Mouse (Mus musculus): ENCODE data around the gene Rnf150. TPM values are rescaled to one million over a fixed set of nuclear protein-coding genes. Genes with fewer than 3 reads are reported as not detected.

Rnf150 gene
- total and polyA plus RNA-seq, 2 experiments, result 0.24 to 0.92 TPM

DNA sequence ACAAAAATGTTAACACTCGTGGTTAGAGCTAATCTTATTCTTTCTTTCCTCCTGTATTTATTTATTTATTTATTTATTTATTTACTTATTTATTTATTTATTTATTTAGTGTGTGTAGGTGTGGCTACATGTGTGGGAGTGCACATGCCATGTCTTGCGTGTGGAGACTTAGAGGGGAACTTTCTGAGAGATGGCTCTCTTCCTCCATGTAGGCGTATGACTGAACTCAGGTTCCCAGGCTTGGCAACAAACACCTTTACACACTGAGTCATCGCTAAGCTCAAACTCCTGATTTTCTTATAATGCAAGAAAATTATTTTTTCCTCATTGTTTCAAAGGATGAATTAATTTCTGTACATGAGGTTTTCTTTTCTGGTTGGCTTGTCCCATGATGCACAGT lies 8.8 kb downstream of the Rnf150 start:
- H3K27ac ChIP-seq (replicated peaks; ENCODE audit: insufficient read depth, low read depth, low read length), result no peak overlapping the region
- no peaks in the 10 kb centered on the region for H3K79me2 ChIP-seq (ENCODE audit: control insufficient read depth, insufficient read depth, low read length)
- H3K4me1 ChIP-seq (ENCODE audit: control insufficient read depth, insufficient read depth, low read length), result no peaks in the 10 kb centered on the region
- WGBS, result 76% methylated on average over 4 of the region's 4 CpGs
- H3K4me3 ChIP-seq (ENCODE audit: insufficient read depth, low read depth, low read length), result no peak overlapping the region
- no peak for TF ChIP-seq CTCF (IDR thresholded peaks at IDR 0.05; ENCODE audit: low read depth, low read length)
- no peak for TF ChIP-seq POLR2A (IDR thresholded peaks at IDR 0.05; ENCODE audit: extremely low read depth, insufficient read depth, low read length)
- H3K9ac ChIP-seq (ENCODE audit: low read depth, low read length), result no peak overlapping the region
- H3K27me3 ChIP-seq (ENCODE audit: control insufficient read depth, insufficient read depth, low read length), result no peaks in the 10 kb centered on the region
- H3K36me3 ChIP-seq (ENCODE audit: control insufficient read depth, insufficient read depth, low read length), result no peaks in the 10 kb centered on the region
- DNase-seq (ENCODE audit: extremely low read depth, low read depth, low spot score), result no peak

DNA sequence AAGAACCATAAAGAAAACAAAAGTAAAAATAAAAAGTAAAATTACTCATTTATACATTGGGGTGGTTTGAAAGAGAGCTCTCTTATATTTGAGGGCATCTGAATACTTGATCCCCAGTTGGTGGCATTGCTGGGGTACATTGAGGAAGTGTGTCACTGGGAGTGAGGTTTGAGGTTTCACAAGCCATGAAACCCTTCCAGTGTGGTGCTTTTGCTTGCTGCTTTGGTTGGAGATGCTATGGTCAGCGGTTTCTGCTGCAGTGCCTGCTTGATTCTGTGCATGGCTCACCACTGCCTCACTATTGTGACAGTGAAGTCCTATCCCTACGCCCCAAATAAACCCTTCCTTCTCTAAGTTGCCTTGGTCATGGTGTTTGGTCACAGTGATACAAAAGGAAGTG lies 10.9 kb downstream of the Rnf150 start:
- no peaks in the 10 kb centered on the region for H3K79me2 ChIP-seq (ENCODE audit: control insufficient read depth, insufficient read depth, low read length)
- no peak overlapping the region for H3K9ac ChIP-seq (ENCODE audit: low read depth, low read length)
- 73% methylated on average over 2 of the region's 2 CpGs for WGBS
- H3K27ac ChIP-seq (replicated peaks; ENCODE audit: insufficient read depth, low read depth, low read length), result no peak overlapping the region
- H3K27me3 ChIP-seq (ENCODE audit: control insufficient read depth, insufficient read depth, low read length), result no peaks in the 10 kb centered on the region
- no peak for TF ChIP-seq POLR2A (IDR thresholded peaks at IDR 0.05; ENCODE audit: extremely low read depth, insufficient read depth, low read length)
- no peak for TF ChIP-seq CTCF (IDR thresholded peaks at IDR 0.05; ENCODE audit: low read depth, low read length)
- no peaks in the 10 kb centered on the region for H3K36me3 ChIP-seq (ENCODE audit: control insufficient read depth, insufficient read depth, low read length)
- no peak for DNase-seq (ENCODE audit: extremely low read depth, low read depth, low spot score)
- H3K4me3 ChIP-seq (ENCODE audit: insufficient read depth, low read depth, low read length), result no peak overlapping the region
- no peaks in the 10 kb centered on the region for H3K4me1 ChIP-seq (ENCODE audit: control insufficient read depth, insufficient read depth, low read length)

DNA sequence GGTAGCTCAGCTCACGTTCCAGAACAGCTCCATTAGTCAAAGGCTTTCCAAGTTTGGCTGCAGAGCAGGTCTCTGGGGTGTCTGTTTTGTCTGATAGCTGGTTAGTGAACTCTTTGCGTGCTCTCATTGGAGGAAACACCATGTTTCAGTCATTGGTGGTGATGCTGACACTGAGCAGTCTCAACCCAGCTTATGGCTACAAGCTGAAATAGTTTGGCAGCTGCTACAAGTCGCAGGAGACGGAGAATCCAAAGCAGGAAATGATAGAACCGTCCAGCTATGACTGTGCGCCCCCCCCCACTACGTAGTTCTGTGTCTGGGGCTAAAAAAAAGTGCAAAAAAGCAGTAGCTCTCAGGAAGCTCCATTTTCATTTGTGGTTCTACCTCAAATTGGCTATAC lies 12.0 kb downstream of the Rnf150 start:
- no peaks in the 10 kb centered on the region for H3K27me3 ChIP-seq (ENCODE audit: control insufficient read depth, insufficient read depth, low read length)
- no peak for TF ChIP-seq CTCF (IDR thresholded peaks at IDR 0.05; ENCODE audit: low read depth, low read length)
- no peak for TF ChIP-seq POLR2A (IDR thresholded peaks at IDR 0.05; ENCODE audit: extremely low read depth, insufficient read depth, low read length)
- H3K79me2 ChIP-seq (ENCODE audit: control insufficient read depth, insufficient read depth, low read length), result no peaks in the 10 kb centered on the region
- peak; percentile 38 for DNase-seq (ENCODE audit: extremely low read depth, low read depth, low spot score)
- no peaks in the 10 kb centered on the region for H3K4me1 ChIP-seq (ENCODE audit: control insufficient read depth, insufficient read depth, low read length)
- no peaks in the 10 kb centered on the region for H3K36me3 ChIP-seq (ENCODE audit: control insufficient read depth, insufficient read depth, low read length)
- H3K9ac ChIP-seq (ENCODE audit: low read depth, low read length), result no peak overlapping the region
- no peak overlapping the region for H3K27ac ChIP-seq (replicated peaks; ENCODE audit: insufficient read depth, low read depth, low read length)
- H3K4me3 ChIP-seq (ENCODE audit: insufficient read depth, low read depth, low read length), result no peak overlapping the region
- 69% methylated on average over 7 of the region's 7 CpGs for WGBS

DNA sequence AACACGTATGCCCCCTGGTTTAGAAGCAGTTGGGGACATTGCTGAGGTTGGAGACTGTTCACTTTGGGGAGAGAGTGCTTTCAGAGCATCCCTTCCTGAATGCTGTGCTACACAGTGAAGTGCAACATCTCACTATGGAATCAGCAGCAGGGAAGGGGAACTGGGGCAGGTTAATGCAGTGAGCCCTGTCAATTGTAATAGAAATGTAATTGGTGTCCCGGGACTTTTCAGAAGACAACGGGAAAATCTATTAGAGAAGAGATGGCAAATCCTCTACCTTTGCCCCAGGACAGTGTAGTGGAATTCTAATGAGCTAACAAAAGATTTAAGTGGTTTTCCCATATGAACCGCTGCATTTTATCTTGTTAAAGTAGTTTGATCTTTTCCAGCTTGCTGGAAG lies 21.3 kb downstream of the Rnf150 start:
- H3K36me3 ChIP-seq (ENCODE audit: control insufficient read depth, insufficient read depth, low read length), result no peaks in the 10 kb centered on the region
- H3K4me3 ChIP-seq (ENCODE audit: insufficient read depth, low read depth, low read length), result no peak overlapping the region
- DNase-seq (ENCODE audit: extremely low read depth, low read depth, low spot score), result no peak
- H3K4me1 ChIP-seq (ENCODE audit: control insufficient read depth, insufficient read depth, low read length), result no peaks in the 10 kb centered on the region
- TF ChIP-seq CTCF (IDR thresholded peaks at IDR 0.05; ENCODE audit: low read depth, low read length), result no peak
- no peak for TF ChIP-seq POLR2A (IDR thresholded peaks at IDR 0.05; ENCODE audit: extremely low read depth, insufficient read depth, low read length)
- H3K27me3 ChIP-seq (ENCODE audit: control insufficient read depth, insufficient read depth, low read length), result no peaks in the 10 kb centered on the region
- no peaks in the 10 kb centered on the region for H3K79me2 ChIP-seq (ENCODE audit: control insufficient read depth, insufficient read depth, low read length)
- no peak overlapping the region for H3K27ac ChIP-seq (replicated peaks; ENCODE audit: insufficient read depth, low read depth, low read length)
- WGBS, result 73% methylated on average over 4 of the region's 4 CpGs
- no peak overlapping the region for H3K9ac ChIP-seq (ENCODE audit: low read depth, low read length)

DNA sequence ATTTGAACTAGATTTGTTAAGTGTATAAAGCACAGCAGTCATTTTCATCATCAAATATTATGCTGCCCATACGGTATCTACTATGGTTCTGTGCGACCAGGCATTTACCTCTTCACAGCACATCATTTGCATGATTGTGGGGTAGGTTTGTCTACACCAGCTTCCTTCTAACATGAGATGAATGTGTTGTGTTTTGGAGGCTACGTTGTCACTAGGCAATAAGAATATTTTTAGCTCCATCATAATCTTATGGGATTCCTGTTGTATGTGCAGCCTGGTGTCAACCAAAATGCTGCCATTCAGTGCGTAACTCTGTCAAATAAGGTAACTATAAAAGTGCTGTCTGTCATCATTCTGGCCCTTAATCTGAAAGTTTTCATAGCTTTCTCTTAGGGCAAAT lies 24.1 kb downstream of the Rnf150 start:
- Histone ChIP-seq H3K27ac (replicated peaks; ENCODE audit: insufficient read depth, low read depth, low read length) (no peak overlapping the region), H3K9ac (ENCODE audit: low read depth, low read length) (no peak overlapping the region), H3K79me2 (ENCODE audit: control insufficient read depth, insufficient read depth, low read length) (no peaks in the 10 kb centered on the region), H3K36me3 (ENCODE audit: control insufficient read depth, insufficient read depth, low read length) (no peaks in the 10 kb centered on the region), H3K4me3 (ENCODE audit: insufficient read depth, low read depth, low read length) (no peak overlapping the region), H3K27me3 (ENCODE audit: control insufficient read depth, insufficient read depth, low read length) (no peaks in the 10 kb centered on the region), H3K4me1 (ENCODE audit: control insufficient read depth, insufficient read depth, low read length) (no peaks in the 10 kb centered on the region)
- WGBS, result 90% methylated on average over 4 of the region's 4 CpGs
- no peak for TF ChIP-seq POLR2A (IDR thresholded peaks at IDR 0.05; ENCODE audit: extremely low read depth, insufficient read depth, low read length)
- TF ChIP-seq CTCF (IDR thresholded peaks at IDR 0.05; ENCODE audit: low read depth, low read length), result no peak
- no peak for DNase-seq (ENCODE audit: extremely low read depth, low read depth, low spot score)

DNA sequence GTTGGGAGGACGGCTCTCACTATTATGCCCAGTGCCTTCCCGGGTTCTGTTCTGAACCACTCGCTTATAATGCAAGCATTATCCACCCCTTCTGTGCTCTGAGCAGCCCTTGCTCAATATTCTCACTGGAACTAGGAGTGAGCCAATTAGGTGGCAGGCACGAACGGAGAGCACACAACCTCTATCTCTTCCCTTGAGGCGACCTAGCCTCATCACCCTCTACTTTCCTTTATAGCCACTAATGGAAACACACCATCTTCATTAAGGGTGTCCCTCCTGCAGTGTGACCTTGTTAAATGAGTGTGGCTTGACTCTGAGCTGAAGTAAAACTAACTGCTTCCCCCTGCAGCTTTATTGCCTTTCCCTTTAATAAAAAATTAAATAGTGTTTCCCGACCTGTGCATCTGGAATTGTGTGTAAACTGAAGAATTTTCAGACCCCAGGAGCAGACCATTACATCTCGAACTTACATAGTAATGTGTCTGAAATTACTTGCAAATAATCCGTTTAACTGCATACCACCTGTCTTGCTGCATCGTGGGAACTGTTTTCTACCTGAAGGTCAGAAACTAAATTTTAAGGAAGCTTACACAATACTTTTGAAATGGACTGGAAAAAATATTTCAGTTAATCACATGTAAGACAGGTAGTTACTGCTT lies 26.0 kb downstream of the Rnf150 start:
- WGBS, result 81% methylated on average over 10 of the region's 10 CpGs

More for the DNA sequence above, 26.0 kb downstream of the Rnf150 start:
- H3K36me3 ChIP-seq (ENCODE audit: control insufficient read depth, insufficient read depth, low read length), result no peaks in the 10 kb centered on the region
- H3K4me3 ChIP-seq (ENCODE audit: insufficient read depth, low read depth, low read length), result no peak overlapping the region
- no peaks in the 10 kb centered on the region for H3K27me3 ChIP-seq (ENCODE audit: control insufficient read depth, insufficient read depth, low read length)
- no peak for DNase-seq (ENCODE audit: extremely low read depth, low read depth, low spot score)
- no peaks in the 10 kb centered on the region for H3K4me1 ChIP-seq (ENCODE audit: control insufficient read depth, insufficient read depth, low read length)
- no peak overlapping the region for H3K9ac ChIP-seq (ENCODE audit: low read depth, low read length)
- no peaks in the 10 kb centered on the region for H3K79me2 ChIP-seq (ENCODE audit: control insufficient read depth, insufficient read depth, low read length)
- TF ChIP-seq POLR2A (IDR thresholded peaks at IDR 0.05; ENCODE audit: extremely low read depth, insufficient read depth, low read length) (no peak), CTCF (IDR thresholded peaks at IDR 0.05; ENCODE audit: low read depth, low read length) (no peak)
- H3K27ac ChIP-seq (replicated peaks; ENCODE audit: insufficient read depth, low read depth, low read length), result no peak overlapping the region

Data from liver, adult 2 months (tissue).